Mouse (Mus musculus): ENCODE measurements around the gene Brd7.

- no peak for TF ChIP-seq CTCF (IDR thresholded peaks at IDR 0.05; ENCODE audit: low read depth, low read length)
- no peak for TF ChIP-seq POLR2A (IDR thresholded peaks at IDR 0.05; ENCODE audit: extremely low read depth, insufficient read depth, low read length)
Observed at GRCm38 (mm10) chr8:88362446-88363150, 604 bp upstream of the Brd7 start.
